Mouse (Mus musculus) thymus, adult 2 months (tissue): ENCODE data around the gene Adat1. TPM values are rescaled to one million over a fixed set of nuclear protein-coding genes. Genes with fewer than 3 reads are reported as not detected.

ENCODE experiments used
- DNase-seq: peaks from one replicate; pipeline ENCODE4 v3.0.0; 2021
- H3K27ac ChIP-seq: fragments of 200-500 bp; 2 replicates; pipeline ENCODE4 v1.5.1; 2012; ENCODE audit warnings: low read length, control low read depth; ENCODE audit not compliant: control insufficient read depth, insufficient read depth
- H3K27me3 ChIP-seq: fragments of 200-500 bp; 2 replicates; pipeline ENCODE4 v1.6.1; 2012; ENCODE audit warnings: mild to moderate bottlenecking, low read length, moderate library complexity, mixed read lengths; ENCODE audit not compliant: control insufficient read depth, insufficient read depth
- H3K36me3 ChIP-seq: fragments of 200-500 bp; 2 replicates; pipeline ENCODE4 v1.6.1; 2012; ENCODE audit warnings: mild to moderate bottlenecking, low read length, moderate library complexity; ENCODE audit not compliant: control insufficient read depth, insufficient read depth
- H3K4me1 ChIP-seq: fragments of 200-500 bp; replicated peaks from 2 replicates; pipeline ENCODE4 v1.6.1; 2012; ENCODE audit warnings: low read length; ENCODE audit not compliant: control insufficient read depth, insufficient read depth
- H3K4me3 ChIP-seq: fragments of 200-500 bp; 2 replicates; pipeline ENCODE4 v1.5.1; 2012; ENCODE audit warnings: mild to moderate bottlenecking, low read length, control low read depth, moderate library complexity; ENCODE audit not compliant: control insufficient read depth, insufficient read depth
- CTCF ChIP-seq: fragments of 200-500 bp; IDR thresholded peaks from 2 replicates; pipeline ENCODE4 v1.5.1; 2012; ENCODE audit warnings: mild to moderate bottlenecking, control low read depth, low read length, moderate library complexity, borderline replicate concordance; ENCODE audit not compliant: control insufficient read depth, poor library complexity, insufficient read depth; ENCODE audit errors: extremely low read depth
- POLR2A ChIP-seq: fragments of 200-500 bp; IDR thresholded peaks from 2 replicates; pipeline ENCODE4 v1.6.1; 2012; ENCODE audit warnings: mild to moderate bottlenecking, low read length, control low read depth, moderate library complexity; ENCODE audit not compliant: control insufficient read depth, poor library complexity, insufficient read depth; ENCODE audit errors: extremely low read depth
- WGBS: fragments of 180-500 bp; shearing (Covaris S2); methylation state at CpG from one replicate; pipeline ENCODE4 v1.1.7; 2018; 5-methylcytosine and 5-hydroxymethylcytosine counted together
- polyA plus RNA-seq: library from polyadenylated mRNA; depleted of rRNA; stranded (reverse); fragments of >200 nt; gene quantifications from 2 replicates; pipeline ENCODE4 v1.2.3, GENCODE M21; 2012; rRNA removed

Gene Adat1
- 4.0 and 4.5 TPM in 2 replicates for polyA plus RNA-seq

- peak; percentile 86 for DNase-seq
- Histone ChIP-seq H3K4me3 (peak within 1 kb of the TSS; percentile 86), H3K36me3 (peaks cover 23% of the 10 kb centered on the region), H3K27me3 (no peaks in the 10 kb centered on the region), H3K4me1 (no peaks in the 10 kb centered on the region), H3K27ac (no peak within 1 kb of the TSS)
- 4% methylated on average over 33 of the region's 33 CpGs for WGBS
- TF ChIP-seq CTCF (peak; percentile 52; the same call in 1 of the 2 replicates), POLR2A (0 out of 2 replicates have a peak, but pooled peaks have one; percentile 39)
Observed at GRCm38 (mm10) chr8:111992013-111992702, at the start of gene Adat1. Gene Adat1 (minus strand): TSS chr8:111992302.

GRCm38 (mm10) chr8:112037521-112037920, 45.4 kb upstream of the Adat1 start:
- TF ChIP-seq CTCF = no peak
- no peak for TF ChIP-seq POLR2A
- WGBS = 85% methylated on average over 18 of the region's 18 CpGs
- DNase-seq = no peak

GRCm38 (mm10) chr8:112034603-112035002, 42.5 kb upstream of the Adat1 start:
- Histone ChIP-seq H3K4me3 (no peak overlapping the region), H3K4me1 (no peaks in the 10 kb centered on the region), H3K36me3 (no peaks in the 10 kb centered on the region), H3K27ac (no peak overlapping the region), H3K27me3 (no peaks in the 10 kb centered on the region)
- peak; percentile 20 for DNase-seq
- no peak for TF ChIP-seq POLR2A
- no peak for TF ChIP-seq CTCF
- 7% methylated on average over 8 of the region's 8 CpGs for WGBS

More at GRCm38 (mm10) chr8:112037521-112037920, 45.4 kb upstream of the Adat1 start:
- no peaks in the 10 kb centered on the region for H3K27me3 ChIP-seq
- H3K4me3 ChIP-seq = no peak overlapping the region
- H3K4me1 ChIP-seq = no peaks in the 10 kb centered on the region
- H3K27ac ChIP-seq = no peak overlapping the region
- H3K36me3 ChIP-seq = no peaks in the 10 kb centered on the region

GRCm38 (mm10) chr8:112033071-112033470, 41.0 kb upstream of the Adat1 start:
- H3K4me3 ChIP-seq = no peak overlapping the region
- no peak for TF ChIP-seq POLR2A
- TF ChIP-seq CTCF = no peak
- no peak overlapping the region for H3K27ac ChIP-seq
- H3K4me1 ChIP-seq = no peaks in the 10 kb centered on the region
- H3K36me3 ChIP-seq = no peaks in the 10 kb centered on the region
- no peaks in the 10 kb centered on the region for H3K27me3 ChIP-seq
- WGBS = 89% methylated on average over 7 of the region's 7 CpGs
- no peak for DNase-seq

- WGBS = 87% methylated on average over 6 of the region's 6 CpGs
- H3K36me3 ChIP-seq = no peaks in the 10 kb centered on the region
- TF ChIP-seq CTCF (no peak), POLR2A (no peak)
- DNase-seq = no peak
- H3K27ac ChIP-seq = no peak overlapping the region
- no peaks in the 10 kb centered on the region for H3K27me3 ChIP-seq
- H3K4me1 ChIP-seq = no peaks in the 10 kb centered on the region
- H3K4me3 ChIP-seq = no peak overlapping the region
Observed at GRCm38 (mm10) chr8:112030663-112031062, 38.6 kb upstream of the Adat1 start.

DNA sequence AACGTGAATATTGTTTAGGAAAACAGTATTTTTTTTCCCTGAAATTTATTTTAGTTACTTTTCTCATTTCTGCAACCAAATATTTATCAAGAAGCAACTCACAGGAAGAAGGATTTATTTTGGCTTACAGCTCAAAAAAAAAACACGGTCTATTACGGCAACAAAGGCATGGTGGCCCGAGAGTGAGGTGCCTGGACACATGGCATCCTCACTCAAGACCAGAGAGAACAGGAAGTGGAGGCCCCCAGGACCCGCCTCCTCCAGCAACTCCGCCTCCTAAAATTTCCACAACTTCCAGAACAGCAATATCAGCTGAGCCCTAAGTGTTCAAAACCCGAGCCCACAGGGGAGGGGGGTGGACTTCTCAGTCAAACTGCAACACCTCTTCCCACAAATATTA, 37.4 kb upstream of the Adat1 start:
- H3K36me3 ChIP-seq = no peaks in the 10 kb centered on the region
- 85% methylated on average over 7 of the region's 7 CpGs for WGBS
- no peaks in the 10 kb centered on the region for H3K27me3 ChIP-seq
- H3K4me3 ChIP-seq = no peak overlapping the region
- no peak overlapping the region for H3K27ac ChIP-seq
- H3K4me1 ChIP-seq = no peaks in the 10 kb centered on the region
- no peak for DNase-seq
- no peak for TF ChIP-seq CTCF
- TF ChIP-seq POLR2A = no peak
